Mouse (Mus musculus): ENCODE results near the gene Ankzf1.

GRCm38 (mm10) chr1:75226138-75226537 lies 34.2 kb downstream of the Ankzf1 start:
- TF ChIP-seq USF1 (IDR thresholded peaks at IDR 0.05; ENCODE audit: low read depth) = no peak
- no peak for TF ChIP-seq POLR2A (IDR thresholded peaks at IDR 0.05; ENCODE audit: insufficient read length, low read depth)
- no peak for TF ChIP-seq TCF12 (IDR thresholded peaks at IDR 0.05; ENCODE audit: insufficient read depth, poor library complexity, severe bottlenecking)
- TF ChIP-seq POLR2AphosphoS2 (IDR thresholded peaks at IDR 0.05; ENCODE audit: insufficient read length, low read depth) = no peak
- TF ChIP-seq REST (IDR thresholded peaks at IDR 0.05; ENCODE audit: insufficient read depth, insufficient read length) = no peak
- TF ChIP-seq E2F4 (IDR thresholded peaks at IDR 0.05; ENCODE audit: insufficient read depth) = no peak
- TF ChIP-seq MAX (IDR thresholded peaks at IDR 0.05; ENCODE audit: low read depth) = no peak
- TF ChIP-seq CEBPB (IDR thresholded peaks at IDR 0.05; ENCODE audit: insufficient read depth, poor library complexity, severe bottlenecking) = no peak
- no peak for TF ChIP-seq MYOG (IDR thresholded peaks at IDR 0.05; ENCODE audit: control insufficient read depth in 1 of 3, insufficient read depth in 1 of 3, insufficient read length in 2 of 3, low read depth in 2 of 3)
- no peak for TF ChIP-seq SRF (IDR thresholded peaks at IDR 0.05; ENCODE audit: control insufficient read depth, insufficient read length, low read depth)
- no peak for TF ChIP-seq MYOD1 (IDR thresholded peaks at IDR 0.05; ENCODE audit: control insufficient read depth in 1 of 3, insufficient read length in 2 of 3, low read depth in 2 of 3)
- TF ChIP-seq TCF3 (IDR thresholded peaks at IDR 0.05; ENCODE audit: insufficient read length, low read depth) = no peak

Measured in myocyte (in vitro differentiated cells).